Mouse (Mus musculus) CH12.LX (cell line): Measurements from ENCODE around the gene Aaed1. TPM values are rescaled to one million over a fixed set of nuclear protein-coding genes. Genes with fewer than 3 reads are reported as not detected.

ENCODE experiments used
- DNase-seq: peaks from one replicate; pipeline ENCODE4 v3.0.0-alpha.2; 2013; ENCODE audit errors: extremely low read depth
- H3K27ac ChIP-seq: 2 replicates; pipeline ENCODE4 v1.5.1; 2012; ENCODE audit warnings: low read depth, mild to moderate bottlenecking, control low read depth, moderate library complexity; ENCODE audit not compliant: insufficient read depth
- H3K27me3 ChIP-seq: replicated peaks from 2 replicates; pipeline ENCODE3; 2012; ENCODE audit warnings: inconsistent platforms
- H3K36me3 ChIP-seq, 2 experiments: replicated peaks in 1 of 2; 2 replicates each; pipeline versions ENCODE3 to v1.6.1; 2012; ENCODE audit warnings: inconsistent platforms in 1 of 2, low read length in 1 of 2, mild to moderate bottlenecking in 1 of 2, mixed read lengths in 1 of 2, moderate library complexity in 1 of 2; ENCODE audit not compliant: control insufficient read depth in 1 of 2, insufficient read depth in 1 of 2
- H3K4me1 ChIP-seq, 2 experiments: 2 replicates each; pipeline ENCODE4 v1.6.1; 2012; ENCODE audit warnings: inconsistent platforms in 1 of 2, moderate library complexity in 1 of 2; ENCODE audit not compliant: insufficient read depth in 2 of 2, control insufficient read depth in 1 of 2
- H3K4me2 ChIP-seq: 2 replicates; pipeline ENCODE4 v1.6.1; 2012; ENCODE audit warnings: low read depth, mild to moderate bottlenecking, control low read depth; ENCODE audit not compliant: poor library complexity, insufficient read depth, severe bottlenecking
- H3K4me3 ChIP-seq, 3 experiments: fragments of 150-350 bp in 1 of 3; sonication (generic) in 1 of 3; replicated peaks in 1 of 3; 2 replicates each; pipeline versions ENCODE3 to v1.5.1; 2011 to 2012; ENCODE audit warnings: low read depth in 2 of 3, low read length in 2 of 3, mild to moderate bottlenecking in 2 of 3, moderate library complexity in 2 of 3, control low read depth in 1 of 3, improper control_type of control experiment in 1 of 3, inconsistent platforms in 1 of 3, mixed read lengths in 1 of 3; ENCODE audit not compliant: poor library complexity in 1 of 3
- H3K79me2 ChIP-seq: replicated peaks from 2 replicates; pipeline ENCODE4 v1.6.1; 2012; ENCODE audit warnings: mild to moderate bottlenecking, moderate library complexity; ENCODE audit not compliant: control insufficient read depth, poor library complexity, insufficient read depth, severe bottlenecking; ENCODE audit errors: extremely low read depth
- H3K9ac ChIP-seq: 2 replicates; pipeline ENCODE4 v1.6.1; 2012; ENCODE audit warnings: low read depth, mild to moderate bottlenecking, control low read depth, moderate library complexity; ENCODE audit not compliant: insufficient read depth
- H3K9me3 ChIP-seq: replicated peaks from 2 replicates; pipeline ENCODE3; 2012; ENCODE audit warnings: low read length, inconsistent platforms, mixed read lengths
- BHLHE40 ChIP-seq: IDR thresholded peaks from 2 replicates; pipeline ENCODE4 v1.6.1; 2011; ENCODE audit warnings: mild to moderate bottlenecking, low read depth, low read length, improper control_type of control experiment
- CHD1 ChIP-seq: IDR thresholded peaks from 2 replicates; pipeline ENCODE4 v1.6.1; 2012; ENCODE audit warnings: low read depth, low read length, improper control_type of control experiment, inconsistent platforms
- CHD2 ChIP-seq: IDR thresholded peaks from 2 replicates; pipeline ENCODE4 v1.6.1; 2011; ENCODE audit warnings: low read length, improper control_type of control experiment
- E2F4 ChIP-seq: IDR thresholded peaks from 2 replicates; pipeline ENCODE4 v1.6.1; 2011; ENCODE audit warnings: low read depth, low read length, improper control_type of control experiment; ENCODE audit not compliant: insufficient replicate concordance
- ELF1 ChIP-seq: IDR thresholded peaks from 2 replicates; pipeline ENCODE4 v1.6.1; 2014; ENCODE audit warnings: low read depth, mild to moderate bottlenecking, inconsistent platforms, low read length, improper control_type of control experiment
- EP300 ChIP-seq: IDR thresholded peaks from 2 replicates; pipeline ENCODE4 v1.6.1; 2011; ENCODE audit warnings: low read length, improper control_type of control experiment
- IRF4 ChIP-seq: IDR thresholded peaks from 2 replicates; pipeline ENCODE4 v1.6.1; 2014; ENCODE audit warnings: low read depth, mild to moderate bottlenecking, inconsistent platforms, low read length, improper control_type of control experiment
- JUND ChIP-seq: conservative IDR thresholded peaks from 2 replicates; pipeline ENCODE4 v1.6.1; 2011; ENCODE audit warnings: low read depth, low read length, improper control_type of control experiment
- KAT2A ChIP-seq: IDR thresholded peaks from 2 replicates; pipeline ENCODE4 v1.6.1; 2012; ENCODE audit warnings: low read length, improper control_type of control experiment, inconsistent platforms; ENCODE audit not compliant: insufficient replicate concordance
- MAX ChIP-seq: IDR thresholded peaks from 2 replicates; pipeline ENCODE4 v1.6.1; 2011; ENCODE audit warnings: low read length, improper control_type of control experiment
- MAZ ChIP-seq: IDR thresholded peaks from 2 replicates; pipeline ENCODE4 v1.6.1; 2012; ENCODE audit warnings: low read depth, mild to moderate bottlenecking, inconsistent platforms, low read length, improper control_type of control experiment, moderate library complexity
- MYC ChIP-seq: IDR thresholded peaks from 2 replicates; pipeline ENCODE4 v1.6.1; 2011; ENCODE audit warnings: low read depth, mild to moderate bottlenecking, improper control_type of control experiment, low read length
- NELFE ChIP-seq: IDR thresholded peaks from 2 replicates; pipeline ENCODE4 v1.6.1; 2011; ENCODE audit warnings: low read depth, low read length, improper control_type of control experiment
- NRF1 ChIP-seq: IDR thresholded peaks from 2 replicates; pipeline ENCODE4 v1.6.1; 2014; ENCODE audit warnings: low read depth, mild to moderate bottlenecking, inconsistent platforms, low read length, improper control_type of control experiment, moderate library complexity
- PAX5 ChIP-seq: IDR thresholded peaks from 2 replicates; pipeline ENCODE4 v1.6.1; 2012; ENCODE audit warnings: low read length, inconsistent platforms, mixed read lengths
- POLR2A ChIP-seq: IDR thresholded peaks from 2 replicates; pipeline ENCODE4 v1.6.1; 2011; ENCODE audit warnings: low read depth, mild to moderate bottlenecking, improper control_type of control experiment, low read length
- POLR2AphosphoS2 ChIP-seq: IDR thresholded peaks from 2 replicates; pipeline ENCODE4 v1.6.1; 2011; ENCODE audit warnings: low read depth, low read length, improper control_type of control experiment
- RAD21 ChIP-seq: IDR thresholded peaks from 2 replicates; pipeline ENCODE4 v1.6.1; 2011; ENCODE audit warnings: low read depth, mild to moderate bottlenecking, low read length, improper control_type of control experiment, moderate library complexity
- RCOR1 ChIP-seq: conservative IDR thresholded peaks from 2 replicates; pipeline ENCODE4 v1.6.1; 2012; ENCODE audit warnings: low read depth, mild to moderate bottlenecking, inconsistent platforms, low read length, improper control_type of control experiment
- SMC3 ChIP-seq: IDR thresholded peaks from 2 replicates; pipeline ENCODE4 v1.6.1; 2011; ENCODE audit warnings: low read depth, low read length, improper control_type of control experiment
- TBP ChIP-seq: conservative IDR thresholded peaks from 2 replicates; pipeline ENCODE4 v1.6.1; 2011; ENCODE audit warnings: low read depth, low read length, improper control_type of control experiment
- TCF12 ChIP-seq: IDR thresholded peaks from 2 replicates; pipeline ENCODE4 v1.6.1; 2014; ENCODE audit warnings: low read depth, mild to moderate bottlenecking, inconsistent platforms, low read length, improper control_type of control experiment
- USF1 ChIP-seq: IDR thresholded peaks from 2 replicates; pipeline ENCODE4 v1.6.1; 2014; ENCODE audit warnings: low read depth, mild to moderate bottlenecking, inconsistent platforms, low read length, improper control_type of control experiment
- USF2 ChIP-seq: conservative IDR thresholded peaks from 2 replicates; pipeline ENCODE4 v1.6.1; 2011; ENCODE audit warnings: low read depth, low read length, improper control_type of control experiment
- ZC3H11A ChIP-seq: IDR thresholded peaks from 2 replicates; pipeline ENCODE4 v1.6.1; 2012; ENCODE audit warnings: low read depth, mild to moderate bottlenecking, inconsistent platforms, low read length, improper control_type of control experiment
- ZKSCAN1 ChIP-seq: IDR thresholded peaks from 2 replicates; pipeline ENCODE4 v1.6.1; 2012; ENCODE audit warnings: low read depth, inconsistent platforms, low read length, improper control_type of control experiment, borderline replicate concordance
- ZMIZ1 ChIP-seq: IDR thresholded peaks from 2 replicates; pipeline ENCODE4 v1.6.1; 2012; ENCODE audit warnings: low read depth, mild to moderate bottlenecking, inconsistent platforms, low read length, improper control_type of control experiment
- ZNF384 ChIP-seq: IDR thresholded peaks from 2 replicates; pipeline ENCODE4 v1.6.1; 2012; ENCODE audit warnings: low read depth, low read length, improper control_type of control experiment, inconsistent platforms
- dilution Hi-C: fragments of 300-500 bp; cut with MboI; formaldehyde crosslinking; loops from 2 replicates; pipeline ENCODE4 v1.14.3; 2020; ENCODE audit warnings: low sequenced_read_pairs; ENCODE audit not compliant: extremely low pct_unique_long_range_greater_than_20kb, extremely low pct_ligation_motif_present
- in situ Hi-C: fragments of 300-500 bp; cut with MboI; formaldehyde crosslinking; loops from 3 replicates; pipeline ENCODE4 v1.14.3; 2019; ENCODE audit warnings: low sequenced_read_pairs, low pct_ligation_motif_present, low pct_unique_long_range_greater_than_20kb, mixed read lengths
- polyA plus RNA-seq: library from polyadenylated mRNA; unstranded; fragments of >175 nt; gene quantifications from 2 replicates; pipeline ENCODE4 v1.2.1, GENCODE M21; 2012; ENCODE audit warnings: low read depth; ENCODE audit not compliant: insufficient read length
- total RNA-seq, 2 experiments: library from RNA; depleted of rRNA; stranded (reverse); fragments of 300-350 nt in 1 of 2; fragments of >200 nt in 1 of 2; gene quantifications; 2 replicates each; pipeline ENCODE4 v1.2.3; 2012 to 2014

Gene Aaed1
- total and polyA plus RNA-seq, 3 experiments, result 8.2 to 22.1 (median 12.2) TPM

DNA sequence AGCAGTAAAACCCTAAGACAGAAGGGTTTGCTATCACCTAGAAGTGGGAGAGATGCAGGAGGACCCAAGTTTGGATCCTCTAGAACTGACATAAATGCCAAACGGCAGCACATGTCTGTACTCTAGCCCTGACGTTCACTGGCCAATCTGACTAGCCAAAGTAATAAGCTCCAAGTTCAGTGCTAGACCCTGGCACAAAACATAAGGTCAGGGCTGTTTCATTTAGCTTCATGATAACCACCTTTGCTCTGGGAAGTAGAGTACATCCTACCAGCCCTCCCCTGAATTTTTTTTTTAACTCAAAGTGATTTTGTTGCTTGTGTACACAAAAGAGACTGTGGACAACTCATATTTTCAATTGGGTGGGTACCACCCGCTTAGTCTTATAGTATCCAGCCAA lies 48.5 kb upstream of the Aaed1 start:
- no peaks in the 10 kb centered on the region for H3K9me3 ChIP-seq
- no peak overlapping the region for H3K9ac ChIP-seq
- H3K4me3 ChIP-seq, result no peak overlapping the region
- no peak overlapping the region for H3K27ac ChIP-seq
- no peak for DNase-seq
- H3K4me2 ChIP-seq, result no peak overlapping the region
- no peaks in the 10 kb centered on the region for H3K36me3 ChIP-seq
- in situ Hi-C loops, result no loop called here
- TF ChIP-seq MAX (no peak), KAT2A (no peak), USF1 (no peak), JUND (no peak), ZKSCAN1 (no peak), RAD21 (no peak), ELF1 (no peak), RCOR1 (no peak), IRF4 (no peak), NRF1 (no peak), MAZ (no peak), E2F4 (no peak), TBP (no peak), BHLHE40 (no peak), USF2 (no peak), ZC3H11A (no peak), POLR2AphosphoS2 (no peak), NELFE (no peak), PAX5 (no peak), TCF12 (no peak)
- TF ChIP-seq, all 38 proteins: peak for 0
- Histone ChIP-seq H3K4me1 (no peaks in the 10 kb centered on the region), H3K79me2 (no peaks in the 10 kb centered on the region), H3K27me3 (no peaks in the 10 kb centered on the region)
- dilution Hi-C loops, result no loop called here

DNA sequence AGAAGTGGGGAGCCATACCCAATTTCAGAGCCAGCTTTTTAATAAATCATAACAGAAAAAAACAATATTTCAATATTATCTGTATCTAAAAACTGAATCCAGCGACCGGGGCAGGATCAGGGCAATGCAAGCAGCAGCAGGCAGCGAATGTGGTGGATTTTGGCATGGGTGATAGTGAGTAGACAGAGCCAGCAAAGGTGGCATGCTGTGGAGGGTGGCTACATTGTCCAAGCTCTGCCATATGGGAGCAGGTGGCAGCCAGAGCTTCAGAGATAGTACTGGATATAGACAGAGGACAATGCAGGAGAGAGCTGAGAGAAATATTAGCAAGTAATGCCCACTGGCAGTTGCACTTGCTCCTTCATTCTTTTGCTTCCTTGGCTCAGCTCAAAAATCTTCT lies 47.2 kb upstream of the Aaed1 start:
- DNase-seq, result no peak
- H3K4me3 ChIP-seq, result no peak overlapping the region
- H3K27me3 ChIP-seq, result no peaks in the 10 kb centered on the region
- TF ChIP-seq RCOR1 (no peak), ZC3H11A (no peak), ZNF384 (no peak), CHD2 (no peak), ZMIZ1 (no peak), MYC (no peak), MAZ (no peak), MAX (no peak), TBP (no peak), NELFE (no peak), TCF12 (no peak), EP300 (no peak), SMC3 (no peak), CHD1 (no peak), POLR2A (no peak)
- H3K4me2 ChIP-seq, result no peak overlapping the region
- H3K9me3 ChIP-seq, result no peaks in the 10 kb centered on the region
- dilution Hi-C loops (no loop called here), in situ Hi-C loops (no loop called here)
- H3K4me1 ChIP-seq, result no peaks in the 10 kb centered on the region
- H3K79me2 ChIP-seq, result no peaks in the 10 kb centered on the region
- H3K27ac ChIP-seq, result no peak overlapping the region
- no peaks in the 10 kb centered on the region for H3K36me3 ChIP-seq
- H3K9ac ChIP-seq, result no peak overlapping the region
